Mouse (Mus musculus) embryonic facial prominence, embryonic 11.5 days (tissue): ENCODE measurements around the gene Calcb. TPM values are rescaled to one million over a fixed set of nuclear protein-coding genes. Genes with fewer than 3 reads are reported as not detected.
A peak's percentile ranks its signal among the peaks of the same experiment; 100 is the strongest.

Experiments used
- ATAC-seq: fragments of 200-750 bp; cut with Nextera tagmentation; replicated peaks from 2 replicates; pipeline ENCODE4 v1.8.0; 2017; ENCODE audit warnings: low read depth; ENCODE audit not compliant: insufficient number of reproducible peaks, low FRiP score, low TSS enrichment
- DNase-seq: peaks from one replicate; pipeline ENCODE4 v3.0.0-alpha.2; 2015; ENCODE audit warnings: low spot score
- H3K27ac ChIP-seq: fragments of 300-500 bp; sonication (generic); replicated peaks from 2 replicates; pipeline ENCODE4 v1.5.1; 2014; ENCODE audit warnings: mild to moderate bottlenecking, low read depth, low read length, control low read depth
- H3K27me3 ChIP-seq: fragments of 300-500 bp; sonication (generic); 2 replicates; pipeline ENCODE4 v1.6.1; 2014; ENCODE audit warnings: mild to moderate bottlenecking, low read length, moderate library complexity, mixed read lengths; ENCODE audit not compliant: control insufficient read depth, insufficient read depth
- H3K36me3 ChIP-seq: fragments of 300-500 bp; sonication (generic); replicated peaks from 2 replicates; pipeline ENCODE4 v1.6.1; 2014; ENCODE audit warnings: low read depth, mild to moderate bottlenecking, low read length, moderate library complexity, mixed read lengths; ENCODE audit not compliant: control insufficient read depth, insufficient read depth
- H3K4me1 ChIP-seq: fragments of 300-500 bp; sonication (generic); 2 replicates; pipeline ENCODE4 v1.6.1; 2014; ENCODE audit warnings: low read length, mixed read lengths; ENCODE audit not compliant: control insufficient read depth, insufficient read depth
- H3K4me2 ChIP-seq: fragments of 300-500 bp; sonication (generic); 2 replicates; pipeline ENCODE4 v1.6.1; 2014; ENCODE audit warnings: low read depth, mild to moderate bottlenecking, control low read depth, low read length, moderate library complexity
- H3K4me3 ChIP-seq: fragments of 300-500 bp; sonication (generic); 2 replicates; pipeline ENCODE4 v1.5.1; 2014; ENCODE audit warnings: low read depth, low read length, control low read depth
- H3K9ac ChIP-seq: fragments of 300-500 bp; sonication (generic); replicated peaks from 2 replicates; pipeline ENCODE4 v1.6.1; 2014; ENCODE audit warnings: mild to moderate bottlenecking, control low read depth, low read length
- H3K9me3 ChIP-seq: fragments of 300-500 bp; sonication (generic); replicated peaks from 2 replicates; pipeline ENCODE4 v1.6.1; 2016; ENCODE audit warnings: mild to moderate bottlenecking, low read length, inconsistent platforms, mixed read lengths; ENCODE audit not compliant: control insufficient read depth
- WGBS: fragments of 180-500 bp; shearing (Covaris S2); extraction: QIAGEN DNeasy Blood & Tissue Kit; methylation state at CpG from one replicate; pipeline ENCODE4 v1.1.7; 2014; 5-methylcytosine and 5-hydroxymethylcytosine counted together
- polyA plus RNA-seq: library from polyadenylated mRNA; unstranded; fragments of >200 nt; fragmentation: Nextera tagmentation; extraction: Ambion mirVana; gene quantifications from 2 replicates; pipeline ENCODE4 v1.2.1, GENCODE M21; 2014

Gene Calcb
- polyA plus RNA-seq: 0.60 and 0.66 TPM in 2 replicates

DNA sequence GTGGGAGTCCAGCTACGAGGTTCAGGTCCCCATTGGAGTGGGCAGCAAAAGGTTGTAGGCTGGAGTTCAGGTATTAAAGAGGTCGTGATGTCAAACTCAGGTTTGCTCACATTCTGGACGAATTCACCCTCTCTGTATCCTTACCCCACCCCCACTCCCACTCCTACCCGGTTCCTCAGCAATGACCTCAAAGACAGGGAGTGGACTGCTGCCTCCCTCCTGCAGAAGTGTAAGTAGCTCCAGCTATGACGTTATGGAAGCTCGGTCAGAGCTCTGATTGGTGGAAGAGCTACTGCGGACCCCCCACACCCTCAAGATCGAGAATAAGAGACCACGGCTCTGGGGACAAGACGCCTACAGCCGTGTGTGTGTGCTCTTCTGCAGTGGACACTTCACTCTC is at the start of gene Calcb:
TSS of gene Calcb (plus strand) at position 344 of the 400 bp plus-strand sequence.
- Histone ChIP-seq H3K9ac (no peak within 1 kb of the TSS), H3K27ac (no peak within 1 kb of the TSS), H3K4me1 (no peaks in the 10 kb centered on the region; the same call in 1 of the 2 replicates), H3K4me3 (peak within 1 kb of the TSS; percentile 5; the same call in 1 of the 2 replicates), H3K9me3 (no peaks in the 10 kb centered on the region), H3K27me3 (peaks cover 26% of the 10 kb centered on the region), H3K4me2 (peak within 1 kb of the TSS; percentile 27), H3K36me3 (no peaks in the 10 kb centered on the region)
- ATAC-seq (peak; percentile 29; the same call in 1 of the 2 replicates), DNase-seq (no peak)
- WGBS: 6% methylated on average over 11 of the region's 11 CpGs

DNA sequence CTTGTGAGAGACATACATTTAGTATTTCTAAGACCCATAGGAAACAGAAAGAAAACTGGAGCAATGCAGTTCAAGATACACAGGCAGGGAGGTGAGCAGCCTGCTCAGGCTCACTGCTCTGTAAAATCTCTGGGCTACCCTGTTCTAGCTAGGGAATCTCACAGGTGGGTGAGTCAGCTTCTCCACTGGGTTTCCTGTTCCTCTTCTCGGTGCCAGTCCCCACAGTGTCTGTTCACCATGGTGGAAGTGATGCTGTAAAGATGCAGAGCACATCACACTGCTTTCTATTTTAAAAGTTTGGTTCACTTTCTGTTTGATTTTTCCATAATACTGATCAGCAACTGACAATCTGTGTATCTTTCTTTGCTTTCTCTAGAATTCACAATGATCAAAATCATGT is 47.0 kb upstream of the Calcb start:
- Histone ChIP-seq H3K4me3 (no peak overlapping the region), H3K27ac (no peak overlapping the region), H3K9ac (no peak overlapping the region), H3K27me3 (no peaks in the 10 kb centered on the region), H3K36me3 (no peaks in the 10 kb centered on the region), H3K4me1 (no peaks in the 10 kb centered on the region), H3K9me3 (no peaks in the 10 kb centered on the region), H3K4me2 (no peak overlapping the region)
- no peak for ATAC-seq
- DNase-seq: no peak
- 100% methylated on average over 1 of the region's 1 CpGs for WGBS

DNA sequence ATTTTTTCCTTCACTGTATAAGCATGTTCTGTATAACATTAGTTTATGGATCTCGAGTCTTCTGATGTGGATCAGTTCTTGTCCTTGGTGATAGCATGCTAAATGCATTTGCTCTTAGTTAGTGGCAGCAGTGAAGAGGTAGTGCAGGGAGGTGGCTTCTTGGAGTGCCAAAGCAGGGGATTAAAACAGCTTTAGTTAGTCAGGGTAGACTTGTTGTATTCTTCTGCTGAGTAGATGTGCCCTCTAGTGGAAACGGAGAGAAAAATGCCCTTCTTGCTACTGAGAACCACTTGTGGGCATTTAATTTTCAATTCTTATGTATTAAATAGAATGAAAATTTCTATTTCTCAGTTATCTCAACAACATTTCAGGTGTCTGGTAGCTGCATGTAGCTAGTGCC is 45.7 kb upstream of the Calcb start:
- 28% methylated on average over 2 of the region's 2 CpGs for WGBS
- H3K4me1 ChIP-seq: no peaks in the 10 kb centered on the region

DNA sequence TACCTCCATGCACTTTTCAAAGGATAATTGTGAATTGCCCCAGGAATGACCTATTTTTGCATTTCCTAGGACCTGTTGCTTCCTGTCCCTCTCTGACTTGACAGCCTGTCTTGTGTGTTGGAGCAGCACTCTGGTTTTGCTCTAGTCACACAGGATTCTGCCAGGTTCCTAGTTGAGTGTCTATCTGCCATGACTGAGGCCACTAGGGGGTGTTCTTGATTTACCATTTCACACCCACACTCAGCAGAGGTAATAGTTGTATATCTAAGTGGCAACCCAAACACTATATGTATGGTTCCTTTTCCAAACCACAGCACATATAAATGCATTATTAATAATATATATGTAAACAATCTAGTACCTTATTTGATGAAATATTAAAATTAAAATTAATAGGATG is 26.1 kb upstream of the Calcb start:
- Histone ChIP-seq H3K4me2 (no peak overlapping the region), H3K4me3 (no peak overlapping the region), H3K36me3 (no peaks in the 10 kb centered on the region), H3K9ac (no peak overlapping the region), H3K27ac (no peak overlapping the region), H3K4me1 (no peaks in the 10 kb centered on the region), H3K27me3 (no peaks in the 10 kb centered on the region), H3K9me3 (no peaks in the 10 kb centered on the region)
- ATAC-seq (no peak), DNase-seq (peak; percentile 11)

More for the DNA sequence above, 45.7 kb upstream of the Calcb start:
- H3K36me3 ChIP-seq: no peaks in the 10 kb centered on the region
- no peak overlapping the region for H3K27ac ChIP-seq
- DNase-seq (peak; percentile 56), ATAC-seq (no peak)
- H3K4me2 ChIP-seq: no peak overlapping the region
- no peaks in the 10 kb centered on the region for H3K9me3 ChIP-seq
- H3K27me3 ChIP-seq: no peaks in the 10 kb centered on the region
- H3K4me3 ChIP-seq: no peak overlapping the region
- H3K9ac ChIP-seq: no peak overlapping the region

DNA sequence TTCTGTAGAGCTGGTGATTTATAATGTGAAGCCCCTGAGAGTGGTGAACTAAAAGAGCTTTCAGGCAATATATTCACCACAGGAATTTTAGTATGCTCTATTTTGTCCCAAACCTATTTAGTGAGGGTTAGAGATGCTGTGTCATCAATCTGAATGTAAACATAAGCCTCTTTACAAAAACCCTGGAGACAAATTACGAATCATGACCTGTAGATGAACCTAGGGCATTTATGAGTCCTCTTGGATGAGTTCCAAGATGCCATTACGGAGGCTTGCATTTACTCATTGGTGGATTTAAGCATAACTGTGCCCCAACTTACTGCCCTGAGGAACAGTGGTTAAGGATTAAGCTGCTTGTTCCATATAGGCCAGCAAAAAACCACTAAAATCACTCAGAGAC is 17.6 kb upstream of the Calcb start:
- Histone ChIP-seq H3K4me1 (no peaks in the 10 kb centered on the region), H3K4me3 (no peak overlapping the region), H3K9me3 (no peaks in the 10 kb centered on the region), H3K9ac (no peak overlapping the region), H3K27me3 (no peaks in the 10 kb centered on the region), H3K27ac (no peak overlapping the region), H3K36me3 (no peaks in the 10 kb centered on the region), H3K4me2 (no peak overlapping the region)
- 59% methylated on average over 2 of the region's 2 CpGs for WGBS
- ATAC-seq (no peak), DNase-seq (no peak)

DNA sequence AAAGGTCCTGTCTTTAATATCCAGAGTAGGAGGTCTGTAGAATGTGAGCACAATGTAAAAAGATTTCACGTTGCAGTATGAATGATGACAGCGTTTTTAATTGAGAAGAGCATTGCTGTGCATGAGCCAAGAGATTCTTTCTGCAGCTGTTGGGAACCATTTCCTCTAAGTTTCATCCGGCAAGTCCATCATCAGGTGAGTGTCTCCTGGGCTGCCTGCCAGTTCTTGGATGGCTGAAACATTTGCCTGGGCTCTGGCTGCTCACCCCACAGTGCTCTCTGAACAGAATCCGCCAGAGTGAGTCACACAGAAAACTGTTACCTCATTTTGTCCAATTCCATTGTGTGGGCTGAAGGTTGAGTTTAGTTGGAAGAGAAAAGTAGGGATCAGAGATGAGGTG is 11.7 kb upstream of the Calcb start:
- no peak for ATAC-seq
- Histone ChIP-seq H3K9me3 (no peaks in the 10 kb centered on the region), H3K9ac (no peak overlapping the region), H3K4me1 (no peaks in the 10 kb centered on the region), H3K4me3 (no peak overlapping the region), H3K27ac (no peak overlapping the region), H3K4me2 (no peak overlapping the region), H3K36me3 (no peaks in the 10 kb centered on the region), H3K27me3 (no peaks in the 10 kb centered on the region)
- DNase-seq: no peak
- WGBS: 88% methylated on average over 4 of the region's 4 CpGs

DNA sequence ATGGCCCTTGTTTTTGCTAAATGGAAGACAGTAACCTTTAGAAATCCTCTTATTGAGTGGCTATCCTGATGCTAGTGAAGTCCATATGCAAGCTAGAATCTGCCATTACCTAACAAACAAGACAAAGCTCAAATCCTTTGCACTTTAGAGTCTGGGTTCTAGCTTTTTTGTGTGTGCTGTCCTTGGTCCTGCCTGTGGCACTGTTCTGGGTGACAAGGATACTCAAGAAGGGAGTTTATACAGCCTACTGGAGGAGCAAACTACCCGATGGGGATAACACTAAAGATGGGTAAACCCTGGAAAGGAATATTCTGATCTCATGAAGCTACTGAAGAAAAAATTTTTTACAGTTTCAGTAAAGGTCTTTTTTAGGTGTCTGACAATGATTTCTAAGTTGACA is 11.0 kb upstream of the Calcb start:
- no peak overlapping the region for H3K4me2 ChIP-seq
- no peaks in the 10 kb centered on the region for H3K27me3 ChIP-seq
- H3K36me3 ChIP-seq: no peaks in the 10 kb centered on the region
- ATAC-seq (no peak), DNase-seq (no peak)
- no peak overlapping the region for H3K4me3 ChIP-seq
- no peak overlapping the region for H3K9ac ChIP-seq
- no peak overlapping the region for H3K27ac ChIP-seq
- H3K9me3 ChIP-seq: no peaks in the 10 kb centered on the region
- WGBS: 71% methylated on average over 1 of the region's 1 CpGs
- no peaks in the 10 kb centered on the region for H3K4me1 ChIP-seq

DNA sequence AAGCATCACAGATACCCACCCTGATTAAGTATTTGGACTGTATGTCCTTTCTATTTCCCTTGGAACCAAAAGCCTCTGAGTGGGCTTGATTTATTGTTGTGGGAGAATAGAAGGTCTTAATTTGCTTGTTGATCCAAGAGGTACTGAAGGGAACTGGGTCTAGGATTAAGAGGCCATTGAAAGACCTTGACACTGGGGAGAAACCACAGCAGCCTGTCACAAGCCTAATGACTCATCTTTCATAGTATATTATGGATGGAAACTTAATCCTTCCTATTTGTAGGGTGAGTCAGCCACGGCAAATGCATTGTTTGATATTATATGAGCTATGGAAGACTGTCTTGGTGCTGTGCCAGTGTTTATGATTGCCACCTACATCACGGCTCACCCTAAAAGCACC is 8.0 kb upstream of the Calcb start:
- H3K4me3 ChIP-seq: no peak overlapping the region
- H3K36me3 ChIP-seq: no peaks in the 10 kb centered on the region
- H3K9ac ChIP-seq: no peak overlapping the region
- no peak for DNase-seq
- H3K27ac ChIP-seq: no peak overlapping the region
- WGBS: 83% methylated on average over 2 of the region's 2 CpGs
- no peak for ATAC-seq
- H3K4me1 ChIP-seq: no peaks in the 10 kb centered on the region
- no peaks in the 10 kb centered on the region for H3K27me3 ChIP-seq
- no peak overlapping the region for H3K4me2 ChIP-seq
- H3K9me3 ChIP-seq: no peaks in the 10 kb centered on the region
